Mouse (Mus musculus): ENCODE measurements around the gene Fam117b.

The Fam117b gene

DNA sequence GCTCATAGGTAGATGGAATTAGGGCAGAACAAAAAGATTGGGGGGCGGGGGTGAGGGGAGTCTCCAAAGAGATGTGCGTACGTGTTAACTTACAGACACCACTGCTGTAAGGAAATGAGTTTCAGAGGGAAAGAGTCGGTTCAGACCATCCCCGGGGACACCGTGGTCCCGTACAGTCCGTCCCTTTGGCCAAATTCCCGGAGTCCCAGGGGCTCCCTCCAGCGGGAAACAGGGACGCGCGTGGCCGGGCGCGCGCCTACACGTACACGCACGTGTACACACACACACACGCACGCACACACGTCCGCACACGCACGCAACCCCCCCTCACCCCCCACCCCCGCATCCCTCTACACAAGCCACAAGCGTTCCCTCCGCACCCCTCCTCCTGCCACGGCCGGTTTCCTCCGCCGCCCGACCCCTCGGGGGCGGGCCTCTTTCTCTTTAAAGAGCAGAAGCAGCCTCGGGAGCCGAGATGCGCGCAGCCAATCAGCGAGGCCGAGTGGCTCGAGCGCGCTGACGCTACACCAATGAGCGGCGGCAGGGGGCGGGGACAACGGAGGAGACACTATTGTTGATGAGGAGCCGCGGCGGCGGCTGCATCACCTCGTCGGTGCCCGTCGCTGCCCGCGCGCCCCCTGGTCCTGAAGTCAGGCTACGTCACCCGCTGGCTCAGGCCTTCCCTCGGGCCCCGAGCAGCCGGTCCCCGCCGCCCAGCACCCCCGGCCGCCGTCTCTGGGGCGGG, at the start of gene Fam117b:
Gene Fam117b (plus strand): TSS at position 594 of the 745 bp plus-strand sequence.
- DNase-seq (ENCODE audit: low spot score in 2 of 2): peak; percentile 99

DNA sequence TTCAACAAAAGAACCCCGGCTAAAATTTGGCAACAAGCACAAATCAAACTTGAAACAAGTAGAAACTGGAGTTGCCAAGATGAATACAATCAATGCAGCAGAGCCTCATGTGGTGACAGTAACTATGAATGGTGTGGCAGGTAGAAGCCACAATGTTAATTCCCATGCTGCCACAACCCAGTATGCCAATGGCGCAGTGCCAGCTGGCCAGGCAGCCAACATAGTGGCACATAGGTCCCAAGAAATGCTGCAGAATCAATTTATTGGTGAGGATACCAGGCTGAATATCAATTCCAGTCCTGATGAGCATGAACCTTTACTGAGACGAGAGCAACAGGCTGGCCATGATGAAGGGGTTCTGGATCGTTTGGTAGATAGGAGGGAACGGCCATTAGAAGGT, 44.8 kb upstream of the Fam117b start:
- no peak for DNase-seq (ENCODE audit: low spot score in 2 of 2)

DNA sequence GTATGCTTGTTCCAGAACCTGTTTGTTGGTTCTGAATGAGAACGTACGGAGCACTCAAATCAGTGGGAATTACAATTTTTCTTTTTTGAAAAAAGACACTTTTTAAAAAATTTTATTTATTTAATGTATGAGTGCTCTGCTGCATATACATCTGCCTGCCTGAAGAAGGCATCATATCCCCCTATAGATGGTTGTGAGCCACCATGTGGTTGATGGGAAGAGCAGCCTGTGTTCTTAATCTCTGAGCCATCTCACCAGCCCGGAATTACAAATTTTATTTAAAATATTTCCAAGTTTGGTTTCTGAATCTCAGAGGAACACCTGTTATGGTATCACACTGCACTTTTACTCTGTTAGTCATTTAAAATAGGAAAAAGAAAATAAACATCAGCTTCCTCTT, 38.8 kb upstream of the Fam117b start:
- DNase-seq (ENCODE audit: low spot score in 2 of 2): no peak

DNA sequence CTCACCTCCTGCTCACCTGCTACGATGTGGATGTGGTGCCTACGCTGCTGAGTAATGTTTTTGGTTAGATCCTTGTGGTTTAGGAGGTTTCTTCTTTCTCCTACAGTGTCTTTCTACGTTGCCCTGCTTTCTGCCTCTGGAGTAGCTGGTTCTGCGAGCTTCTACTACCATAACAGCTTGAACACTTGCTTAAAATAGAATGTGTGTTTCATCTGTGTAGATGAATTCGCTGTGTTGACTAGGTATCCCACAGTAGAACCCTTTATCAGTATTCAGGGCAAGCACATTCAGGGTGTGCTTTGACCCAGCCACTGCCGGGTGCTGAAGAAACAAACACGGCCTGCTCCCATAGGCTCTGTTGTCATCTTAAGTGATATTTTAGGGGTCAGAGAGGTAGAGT, 34.7 kb upstream of the Fam117b start:
- no peak for DNase-seq (ENCODE audit: low spot score in 2 of 2)

DNA sequence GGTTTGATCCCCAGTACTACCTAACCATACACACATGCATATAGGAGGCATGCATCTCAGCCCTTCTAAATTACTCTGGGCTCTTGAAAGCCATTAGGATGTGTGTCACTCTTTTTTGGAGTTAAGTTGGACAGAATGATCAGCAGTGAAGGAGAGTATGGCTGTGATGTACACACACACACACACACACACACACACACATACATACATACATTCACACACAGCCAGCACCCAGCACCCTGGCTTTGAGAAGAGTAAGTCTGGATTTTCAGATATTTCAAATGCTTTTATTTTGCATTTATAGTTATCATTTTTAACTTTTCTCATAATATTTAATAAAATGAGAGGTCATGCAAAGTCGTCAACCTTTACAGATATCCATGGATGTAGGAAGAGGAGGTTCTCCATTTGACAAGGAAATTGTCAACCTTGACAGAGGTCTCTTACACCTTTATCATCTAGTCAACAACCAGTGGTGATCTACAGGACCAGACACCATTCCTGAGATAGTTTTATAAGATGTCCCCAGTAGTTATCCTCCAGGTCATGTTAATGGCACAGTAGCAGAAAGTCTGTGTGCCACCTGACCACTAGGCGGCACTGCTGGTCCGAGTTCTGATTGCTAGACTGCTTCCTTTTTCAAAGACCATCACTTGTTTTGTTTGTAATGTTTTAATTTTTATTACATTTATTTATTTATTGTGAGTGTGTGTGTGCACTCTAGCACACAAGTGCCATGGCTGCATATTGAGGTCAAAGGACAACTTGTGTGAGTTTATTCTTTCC, 29.3 kb upstream of the Fam117b start:
- peak; percentile 73 to 84 for DNase-seq (ENCODE audit: low spot score in 2 of 2)

DNA sequence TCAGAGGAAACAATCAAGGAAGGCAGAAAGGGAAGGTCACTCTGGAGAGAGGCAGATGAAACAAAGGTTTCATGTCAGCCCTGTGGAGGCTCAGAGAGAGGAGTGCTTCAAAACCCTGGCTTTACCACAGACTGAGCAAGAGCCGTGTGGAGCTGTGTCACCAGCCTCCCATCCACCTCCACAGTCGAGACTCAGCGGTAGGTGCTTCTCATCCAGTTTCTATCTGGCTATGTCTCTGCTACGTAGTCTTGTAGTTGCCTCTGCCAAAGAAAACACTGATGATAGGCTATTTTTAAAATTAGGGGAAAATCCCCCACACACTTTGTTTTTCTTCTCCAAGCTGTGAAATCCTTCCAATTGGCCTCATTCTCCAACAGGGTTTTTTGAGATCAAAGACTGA, 25.9 kb upstream of the Fam117b start:
- no peak for DNase-seq (ENCODE audit: low spot score in 2 of 2)

DNA sequence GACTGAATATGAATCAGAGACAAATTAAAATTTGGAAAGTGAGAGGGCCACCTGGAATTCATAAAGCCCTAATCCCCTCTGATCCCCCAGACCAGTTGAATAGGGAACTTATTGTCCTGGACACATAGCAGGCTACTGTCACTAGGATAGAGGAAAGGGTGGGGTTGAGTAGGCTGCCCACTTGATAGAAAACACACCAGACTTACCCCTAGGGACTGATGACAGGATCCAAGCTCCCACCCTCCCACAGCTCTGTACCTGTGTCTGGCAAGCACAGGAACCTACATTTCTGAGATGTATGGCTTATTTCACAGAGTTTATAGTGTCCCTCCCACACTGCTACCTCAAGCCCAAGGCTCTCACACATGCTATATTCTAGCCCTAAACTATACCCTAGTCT, 24.8 kb upstream of the Fam117b start:
- no peak for DNase-seq (ENCODE audit: low spot score in 2 of 2)

DNA sequence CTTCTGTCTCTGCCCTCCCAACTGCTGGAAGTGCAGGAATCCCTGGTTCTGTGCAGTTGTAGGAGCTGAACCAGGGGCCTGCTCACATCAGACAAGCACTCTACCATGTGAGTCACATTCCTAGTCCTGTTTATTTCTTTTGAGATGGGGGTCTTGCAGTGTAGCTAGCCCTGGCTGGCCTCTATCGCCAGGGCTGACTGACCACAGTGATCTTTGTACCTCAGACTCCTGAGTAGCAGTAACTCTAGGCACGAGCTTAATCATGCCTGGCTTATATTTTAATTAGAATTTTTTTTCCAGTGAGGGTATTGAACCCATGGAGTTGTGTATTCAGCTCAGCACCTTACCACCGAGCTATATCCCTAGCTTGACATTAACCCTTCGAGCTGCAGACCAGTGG, 21.6 kb upstream of the Fam117b start:
- DNase-seq (ENCODE audit: low spot score in 2 of 2): no peak

DNA sequence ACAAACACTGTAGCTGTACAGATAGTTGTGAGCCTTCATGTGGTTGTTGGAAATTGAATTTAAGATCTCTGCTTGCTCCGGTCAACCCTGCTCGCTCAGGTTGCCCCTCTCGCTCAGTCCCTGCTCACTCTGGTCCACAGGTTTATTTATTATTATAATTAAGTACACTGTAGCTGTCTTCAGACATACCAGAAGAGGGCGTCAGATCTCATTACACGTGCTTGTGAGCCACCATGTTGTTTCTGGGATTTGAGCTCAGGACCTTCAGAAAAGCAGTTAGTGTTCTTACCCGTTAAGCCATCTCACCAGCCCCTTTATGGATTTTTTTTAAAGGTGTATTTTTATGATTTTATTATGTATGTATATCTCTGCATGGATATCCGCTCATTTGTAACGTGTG, 20.0 kb upstream of the Fam117b start:
- DNase-seq (ENCODE audit: low spot score in 2 of 2): no peak

DNA sequence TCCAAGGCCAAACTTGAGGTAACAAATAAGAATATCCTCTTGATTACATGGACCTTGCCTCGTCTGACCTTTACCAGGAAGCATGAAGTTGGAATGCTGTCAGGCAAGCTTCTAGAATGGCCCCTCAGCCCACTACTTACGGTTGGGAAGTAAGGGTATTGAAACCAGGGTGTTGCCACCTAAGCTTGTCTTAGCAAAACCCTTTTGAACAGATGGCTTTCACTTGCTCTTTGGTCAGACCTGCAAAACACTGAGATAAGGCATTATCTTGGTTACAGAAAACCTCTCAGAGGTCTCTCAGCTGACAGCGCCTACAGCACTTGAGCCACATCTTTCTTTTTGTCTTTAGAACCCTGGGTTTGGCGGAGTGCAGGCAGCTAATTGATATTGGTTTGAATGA, 18.8 kb upstream of the Fam117b start:
- DNase-seq (ENCODE audit: low spot score in 2 of 2): no peak

DNA sequence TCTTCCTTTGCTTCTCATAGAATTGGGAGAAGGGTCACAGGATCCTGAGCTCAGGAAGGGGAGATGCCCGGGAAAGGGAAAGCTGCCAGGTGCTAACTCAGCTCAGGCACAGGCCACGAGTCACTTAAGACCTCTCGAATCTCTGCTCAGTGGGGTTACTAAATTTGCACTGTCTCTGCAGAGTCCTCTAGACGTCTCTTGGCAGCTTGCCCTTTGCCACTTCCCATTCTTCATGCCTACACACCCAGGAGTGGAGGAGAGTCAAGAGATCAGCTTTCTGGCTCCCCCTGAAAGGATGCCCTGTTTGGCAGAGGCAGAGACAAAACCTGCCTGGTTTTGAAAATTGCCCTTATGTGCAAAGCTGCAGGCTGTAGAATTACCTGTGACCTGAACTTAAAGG, 17.4 kb upstream of the Fam117b start:
- DNase-seq (ENCODE audit: low spot score in 2 of 2): peak; percentile 70 to 75

DNA sequence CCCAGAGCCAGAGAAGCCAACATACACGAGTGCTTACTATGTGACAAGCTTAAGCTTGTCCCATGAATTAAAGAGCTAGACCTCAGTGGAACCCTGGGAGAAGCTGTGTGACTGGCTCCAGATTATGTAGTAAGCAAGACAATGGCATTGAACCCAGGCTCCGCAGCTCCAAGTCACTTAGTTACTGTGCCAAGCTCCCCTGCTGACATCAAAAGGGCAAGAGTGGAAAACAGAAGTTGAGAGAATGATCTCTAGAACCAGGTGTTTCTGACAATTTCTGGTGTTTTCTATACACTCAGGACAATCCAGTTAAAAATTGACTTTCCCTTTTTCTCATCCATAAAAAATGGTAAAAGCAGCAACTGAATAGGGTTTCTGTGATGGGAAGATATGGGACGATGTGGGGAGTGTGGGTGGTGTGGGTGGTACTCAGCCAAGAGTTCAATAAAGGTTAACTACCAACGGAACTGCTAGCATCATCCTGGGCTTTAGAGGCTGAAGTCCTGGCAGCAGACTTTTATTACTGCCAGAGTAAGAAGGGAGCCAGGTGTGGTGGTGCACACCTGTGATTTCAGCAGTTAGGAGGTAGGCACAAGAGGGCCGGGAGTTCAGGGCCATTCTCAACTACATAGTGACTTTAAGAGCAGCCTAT, 15.5 kb upstream of the Fam117b start:
- no peak for DNase-seq (ENCODE audit: low spot score in 2 of 2)

DNA sequence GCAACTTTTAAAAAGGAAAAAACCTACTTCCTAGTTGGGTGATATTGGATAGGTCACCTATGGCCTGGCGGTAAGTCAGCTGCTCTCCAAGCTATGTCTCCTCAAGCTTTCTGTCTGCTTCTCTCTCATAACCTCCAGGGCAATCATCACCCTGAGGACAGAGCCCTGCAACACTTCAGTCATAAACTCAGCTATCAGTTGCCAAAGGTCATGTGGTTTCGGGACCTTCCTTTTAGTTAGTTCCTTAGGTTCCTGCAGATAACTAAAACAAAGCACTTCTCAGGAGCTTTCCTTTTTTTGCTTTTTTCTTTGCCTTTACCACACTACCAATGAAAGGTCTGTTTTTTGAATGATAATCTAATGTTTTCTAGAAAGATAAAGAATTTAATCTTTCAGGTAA, 13.1 kb upstream of the Fam117b start:
- DNase-seq (ENCODE audit: low spot score in 2 of 2): no peak

DNA sequence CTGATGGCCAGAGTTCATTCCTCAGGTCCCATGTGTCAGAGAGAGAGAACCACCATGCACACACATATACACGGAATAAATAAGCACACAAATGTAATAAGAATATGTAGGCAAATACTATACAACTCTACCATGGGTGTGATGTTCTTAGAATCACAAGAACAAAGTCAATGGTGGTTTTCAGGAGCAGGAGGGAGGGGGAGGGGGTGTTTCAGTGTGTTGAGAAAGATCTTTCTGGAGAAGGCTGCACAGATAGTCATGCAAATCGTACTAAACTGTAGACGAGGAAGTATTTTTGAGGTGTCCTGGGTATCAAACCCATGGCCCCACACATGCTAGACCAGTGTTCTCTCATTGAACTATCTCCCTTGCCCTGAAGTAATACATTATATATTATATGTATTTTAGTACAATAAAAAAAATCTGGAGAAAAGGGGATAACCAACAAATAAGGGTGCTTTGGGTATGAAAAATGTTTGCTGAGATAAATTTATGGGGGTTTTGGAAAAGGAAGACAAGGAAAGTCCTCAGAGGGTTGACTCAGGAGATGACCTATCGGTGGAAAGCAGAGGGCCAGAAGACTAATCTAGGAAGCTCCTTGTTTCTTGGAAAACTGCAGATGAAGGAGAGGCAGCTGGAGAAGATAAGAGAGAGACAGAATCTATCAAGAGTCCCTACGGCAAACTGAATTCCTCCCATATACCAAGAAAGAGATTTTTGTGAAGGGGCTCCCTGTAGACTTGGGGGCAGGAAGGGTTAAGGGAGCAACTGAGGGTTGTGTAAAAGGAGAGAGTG, 11.5 kb upstream of the Fam117b start:
- no peak for DNase-seq (ENCODE audit: low spot score in 2 of 2)

DNA sequence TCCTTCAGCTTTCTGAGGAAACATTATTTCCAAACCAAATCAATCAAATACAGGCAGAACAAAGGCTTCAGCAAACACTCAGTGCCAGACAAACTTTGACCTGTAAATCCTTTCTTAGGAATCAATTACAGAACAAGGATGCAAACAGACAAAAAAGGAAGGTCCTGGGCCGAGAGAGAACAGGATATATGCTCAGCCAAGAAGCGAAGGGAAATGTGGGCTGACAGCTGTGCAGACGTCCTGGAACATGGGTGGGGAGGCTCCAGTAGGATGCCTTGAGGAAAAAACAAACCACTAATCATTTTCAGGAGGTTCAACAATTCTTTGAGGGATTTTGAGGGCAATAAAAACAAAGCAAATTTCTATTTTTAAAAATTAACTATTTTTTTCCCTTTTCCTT, 10.2 kb upstream of the Fam117b start:
- DNase-seq (ENCODE audit: low spot score in 2 of 2): no peak

DNA sequence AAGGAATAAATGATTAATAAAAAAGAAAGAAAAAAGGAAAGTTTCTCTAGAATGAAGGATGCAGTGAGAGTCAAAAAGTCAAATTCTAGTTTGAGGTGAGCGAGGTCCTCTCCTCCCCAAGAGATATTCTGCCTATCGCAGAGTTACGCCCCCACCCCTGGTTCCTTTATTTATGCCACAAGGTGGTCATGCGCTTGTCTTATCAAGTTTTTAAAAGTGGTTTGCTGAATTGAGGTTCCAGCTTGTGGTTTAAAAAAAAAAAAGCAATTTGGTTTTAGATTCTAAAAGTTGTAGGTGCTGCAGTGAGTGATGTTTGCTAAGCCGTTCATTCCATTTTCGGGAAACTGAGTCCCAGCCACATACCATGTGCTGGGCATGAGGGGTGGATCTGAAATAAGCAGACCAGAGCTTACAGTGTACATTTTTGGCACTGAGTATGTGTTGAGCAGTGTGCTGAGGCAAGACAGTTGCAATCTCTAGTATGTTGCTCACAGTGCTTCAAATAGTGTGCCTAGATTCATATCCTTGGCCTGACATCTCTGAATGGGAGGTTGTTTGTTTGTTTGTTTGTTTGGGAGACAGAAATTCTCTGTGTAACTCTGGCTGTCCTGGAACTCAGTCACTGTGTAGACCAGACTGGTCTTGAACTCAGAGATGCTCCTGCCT, 8.0 kb upstream of the Fam117b start:
- no peak for DNase-seq (ENCODE audit: low spot score in 2 of 2)

DNA sequence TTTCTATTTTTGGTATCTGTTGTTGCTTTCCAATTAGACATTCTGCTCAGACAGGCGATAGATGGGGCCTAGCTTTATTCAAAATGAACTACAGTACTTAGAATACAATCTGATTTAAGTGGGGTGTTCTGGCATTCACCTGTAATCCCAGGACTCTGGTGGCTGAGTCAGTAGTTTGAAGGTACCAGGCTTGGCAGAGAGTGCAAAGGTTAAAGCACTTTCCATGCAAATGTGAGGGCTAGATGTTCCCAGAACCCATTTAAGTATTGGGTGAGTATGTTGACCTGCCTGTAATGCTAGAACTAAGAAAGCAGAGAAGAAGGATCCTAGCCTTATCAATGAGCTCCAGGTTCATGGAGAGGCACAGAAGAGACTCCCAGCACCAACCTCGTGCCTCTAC, 6.9 kb upstream of the Fam117b start:
- no peak for DNase-seq (ENCODE audit: low spot score in 2 of 2)

DNA sequence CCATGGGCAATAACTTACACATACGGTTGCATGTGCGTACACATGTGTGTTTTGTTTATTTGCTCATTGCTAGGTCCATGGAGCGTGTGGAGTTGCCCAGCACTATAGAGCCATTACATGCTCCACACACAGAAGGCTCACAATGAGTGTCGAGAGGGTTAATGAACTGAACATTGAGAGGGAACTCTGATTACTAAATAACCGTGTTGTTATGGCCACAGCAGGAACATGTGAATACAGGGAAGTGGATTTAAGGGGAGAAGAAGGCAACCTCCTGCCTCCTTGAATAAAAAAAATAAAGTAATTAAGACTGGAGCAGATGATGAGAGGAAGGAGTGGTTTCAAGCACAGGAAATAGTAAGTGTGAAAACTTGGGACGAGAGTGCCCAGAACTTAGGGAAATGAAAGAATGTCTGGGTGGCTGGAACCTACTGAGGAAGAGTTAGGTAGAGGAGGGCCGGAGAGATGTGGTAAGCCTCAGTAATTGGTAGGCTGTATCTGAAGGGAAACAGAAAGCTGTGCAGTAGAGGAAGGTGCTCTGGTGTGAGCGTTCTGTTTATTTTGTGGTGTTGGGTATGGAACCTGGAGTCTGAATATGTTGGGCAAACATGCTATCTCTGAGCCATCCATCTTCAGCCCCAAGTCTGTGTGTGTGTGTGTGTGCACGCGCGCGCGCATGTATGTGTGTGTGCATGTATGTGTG, 5.8 kb upstream of the Fam117b start:
- DNase-seq (ENCODE audit: low spot score in 2 of 2): no peak

DNA sequence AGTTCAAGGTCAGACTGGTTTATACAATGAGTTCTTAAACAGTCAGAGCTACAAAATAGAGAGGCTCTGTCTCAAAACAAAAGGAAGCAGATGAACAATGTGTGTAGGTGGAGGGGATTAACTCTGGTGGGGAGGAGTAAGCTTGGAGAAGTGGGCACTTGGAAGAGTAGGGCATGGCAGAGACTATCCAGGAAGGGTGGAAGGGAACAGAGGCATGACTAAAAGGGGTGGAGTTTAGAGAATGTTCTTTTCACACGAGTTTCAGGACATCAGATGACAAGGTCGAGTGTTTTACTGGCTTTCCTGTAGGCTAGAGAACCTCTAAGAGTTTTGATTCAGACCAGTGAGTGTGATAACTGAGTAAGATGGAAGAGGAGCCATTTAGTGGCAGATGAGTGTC, 5.1 kb upstream of the Fam117b start:
- DNase-seq (ENCODE audit: low spot score in 2 of 2): no peak

DNA sequence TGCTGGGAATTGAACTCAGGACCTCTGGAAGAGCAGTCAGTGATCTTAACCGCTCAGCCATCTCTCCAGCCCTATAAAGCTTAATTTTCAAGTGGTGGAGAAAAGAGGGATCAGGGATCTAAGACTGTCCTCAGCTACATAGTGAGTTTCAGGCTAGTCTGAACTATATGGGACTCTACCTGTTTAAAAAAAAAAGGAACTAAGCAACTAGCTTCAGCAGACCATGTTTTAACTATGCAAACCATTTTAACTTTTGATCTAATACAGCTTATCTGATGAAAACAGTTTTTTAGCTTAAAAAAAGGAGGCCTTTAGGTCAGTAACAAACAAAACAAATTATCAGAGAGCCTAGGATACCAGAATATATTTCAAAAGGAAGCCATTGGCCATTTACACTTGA, 1.9 kb upstream of the Fam117b start:
- DNase-seq (ENCODE audit: low spot score in 2 of 2): no peak
